Mouse (Mus musculus): ENCODE data around the gene Ush1g.

Ush1g gene

GRCm38 (mm10) chr11:115289885-115290284 lies 32.0 kb downstream of the Ush1g start:
- no peak for DNase-seq (ENCODE audit: low spot score in 2 of 2)

- DNase-seq (ENCODE audit: low spot score in 2 of 2): no peak
These were observed 33.5 kb downstream of the Ush1g start for GRCm38 (mm10) chr11:115288305-115288704.

- DNase-seq (ENCODE audit: low spot score in 2 of 2): no peak
These were observed 34.5 kb downstream of the Ush1g start for GRCm38 (mm10) chr11:115287386-115287785.

GRCm38 (mm10) chr11:115286201-115286993 lies 35.4 kb downstream of the Ush1g start:
- no peak for DNase-seq (ENCODE audit: low spot score in 2 of 2)

GRCm38 (mm10) chr11:115285282-115285681 lies 36.6 kb downstream of the Ush1g start:
- DNase-seq (ENCODE audit: low spot score in 2 of 2): no peak

GRCm38 (mm10) chr11:115283891-115284620 lies 37.8 kb downstream of the Ush1g start:
- DNase-seq (ENCODE audit: low spot score in 2 of 2): no peak

- no peak for DNase-seq (ENCODE audit: low spot score in 2 of 2)
These were observed 38.4 kb downstream of the Ush1g start for GRCm38 (mm10) chr11:115283486-115283765.

GRCm38 (mm10) chr11:115282723-115283485 lies 38.9 kb downstream of the Ush1g start:
- DNase-seq (ENCODE audit: low spot score in 2 of 2): no peak

GRCm38 (mm10) chr11:115282295-115282694 lies 39.5 kb downstream of the Ush1g start:
- no peak for DNase-seq (ENCODE audit: low spot score in 2 of 2)

GRCm38 (mm10) chr11:115279726-115280125 lies 42.1 kb downstream of the Ush1g start:
- DNase-seq (ENCODE audit: low spot score in 2 of 2): no peak

- no peak for DNase-seq (ENCODE audit: low spot score in 2 of 2)
These were observed 43.7 kb downstream of the Ush1g start for GRCm38 (mm10) chr11:115278176-115278575.

GRCm38 (mm10) chr11:115277604-115277975 lies 44.3 kb downstream of the Ush1g start:
- DNase-seq (ENCODE audit: low spot score in 2 of 2): no peak

GRCm38 (mm10) chr11:115276780-115277603 lies 44.8 kb downstream of the Ush1g start, which contains the start of gene Fdxr:
Fdxr (minus strand) TSS chr11:115277050.
- DNase-seq (ENCODE audit: low spot score in 2 of 2): peak; percentile 97 to 98

- no peak for DNase-seq (ENCODE audit: low spot score in 2 of 2)
These were observed 45.9 kb downstream of the Ush1g start for GRCm38 (mm10) chr11:115275954-115276353.

- DNase-seq (ENCODE audit: low spot score in 2 of 2): no peak
These were observed 46.3 kb downstream of the Ush1g start for GRCm38 (mm10) chr11:115275509-115275908.

GRCm38 (mm10) chr11:115274771-115275170 lies 47.1 kb downstream of the Ush1g start:
- DNase-seq (ENCODE audit: low spot score in 2 of 2): no peak

- no peak for DNase-seq (ENCODE audit: low spot score in 2 of 2)
These were observed 47.7 kb downstream of the Ush1g start for GRCm38 (mm10) chr11:115274178-115274577.

- DNase-seq (ENCODE audit: low spot score in 2 of 2): no peak
These were observed 48.1 kb downstream of the Ush1g start for GRCm38 (mm10) chr11:115273735-115274134.

- DNase-seq (ENCODE audit: low spot score in 2 of 2): no peak
These were observed 48.8 kb downstream of the Ush1g start for GRCm38 (mm10) chr11:115272894-115273498.

- no peak for DNase-seq (ENCODE audit: low spot score in 2 of 2)
These were observed 50.4 kb downstream of the Ush1g start for GRCm38 (mm10) chr11:115271481-115271880.

- DNase-seq (ENCODE audit: low spot score in 2 of 2): no peak
These were observed 50.8 kb downstream of the Ush1g start for GRCm38 (mm10) chr11:115271052-115271451.
